Mouse (Mus musculus) spleen, postnatal 10 days (tissue): Measurements from ENCODE around the gene Ifi213.
"Not testable (repeated sequence)": the region's sequence is repeated elsewhere in the genome, so short reads cannot be mapped to it uniquely, and the experiment has no call there.

ENCODE experiments used
- DNase-seq, 2 experiments: peaks; one replicate each; pipeline ENCODE4 v3.0.0; 2021 to 2022; ENCODE audit warnings: low spot score in 2 of 2

Ifi213 gene

DNA sequence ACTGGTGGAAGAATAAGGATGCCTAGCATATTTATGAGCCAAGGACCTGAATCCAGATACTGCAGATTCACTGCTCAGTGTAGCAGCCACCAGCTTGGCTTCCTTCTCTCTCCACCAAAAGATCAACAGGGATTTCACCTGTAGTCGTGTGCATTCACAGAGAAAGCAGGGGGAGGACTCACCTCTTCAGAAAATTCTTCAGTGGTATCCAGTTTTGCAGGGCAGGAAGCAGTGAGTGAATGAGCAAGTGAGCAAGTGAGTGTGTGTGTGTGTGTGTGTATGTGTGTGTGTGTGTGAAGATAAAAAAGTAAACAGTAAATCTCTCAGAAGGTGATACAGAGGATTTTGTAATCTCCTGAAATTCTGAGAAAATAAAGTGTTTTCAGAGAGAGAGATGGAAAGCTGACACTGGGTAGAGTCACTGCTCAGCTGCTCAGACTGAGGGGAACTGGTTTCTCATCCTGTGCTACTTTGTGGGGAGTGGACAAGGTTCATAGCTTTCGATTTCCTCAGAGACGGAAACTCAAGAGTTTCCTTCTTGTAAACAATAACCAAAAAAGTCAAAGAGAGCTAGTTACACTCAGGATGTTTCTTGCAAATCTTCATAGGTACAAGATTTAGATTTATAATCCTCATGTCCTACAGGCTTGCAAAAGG lies at the start of gene Ifi213:
Gene Ifi213, minus strand, starts transcription at position 437 of the 657 bp plus-strand sequence.
- DNase-seq = not testable (repeated sequence)

DNA sequence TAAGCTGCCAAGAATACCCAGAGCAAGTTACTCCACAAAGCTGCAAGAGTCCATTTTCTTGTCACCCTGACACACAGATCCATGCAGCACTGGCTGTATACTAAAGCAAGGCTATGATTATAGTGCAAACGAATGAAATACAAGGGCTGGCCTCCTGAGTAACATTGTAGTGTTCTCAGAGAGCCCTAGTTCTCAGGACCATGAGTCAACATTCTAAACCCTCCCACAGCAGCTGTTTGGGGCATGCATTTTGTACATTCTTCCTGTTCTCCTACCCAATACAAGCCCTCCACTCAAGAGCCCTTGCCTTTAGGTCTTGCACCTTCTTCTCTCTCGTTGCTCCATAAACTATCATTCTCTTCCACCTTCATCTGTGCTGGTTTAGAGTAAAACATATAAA lies 46.3 kb upstream of the Ifi213 start:
- no peak for DNase-seq

DNA sequence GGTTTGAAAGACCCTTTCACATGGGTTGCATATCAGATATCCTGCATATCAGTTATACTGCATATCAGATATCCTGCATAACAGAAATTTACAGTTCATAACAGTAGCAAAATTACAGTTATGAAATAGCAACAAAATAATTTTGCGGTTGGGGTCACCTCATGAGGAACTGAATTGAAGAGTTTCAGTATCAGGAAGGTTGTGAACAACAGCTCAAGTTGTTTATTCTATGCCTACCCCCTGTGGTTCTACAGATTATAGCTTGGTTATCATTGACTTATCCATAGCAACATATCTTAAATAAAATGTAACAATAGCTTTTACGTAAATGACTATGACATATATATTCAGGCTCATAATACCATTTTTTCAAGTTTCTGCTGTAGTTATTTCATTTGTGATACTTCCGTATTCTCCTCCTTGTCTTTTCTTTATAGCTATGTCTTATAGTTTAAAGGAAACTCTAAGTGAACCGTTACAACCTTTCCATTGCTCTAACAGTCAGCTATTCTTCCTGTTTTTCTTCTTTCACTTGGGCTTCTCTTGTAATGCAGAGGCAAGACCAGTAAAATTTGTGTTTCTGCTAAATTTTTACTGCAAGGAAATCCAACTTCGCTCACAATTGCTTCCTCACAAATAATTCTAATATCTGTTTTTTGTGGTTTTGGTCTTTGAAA lies 35.0 kb upstream of the Ifi213 start:
- no peak for DNase-seq

DNA sequence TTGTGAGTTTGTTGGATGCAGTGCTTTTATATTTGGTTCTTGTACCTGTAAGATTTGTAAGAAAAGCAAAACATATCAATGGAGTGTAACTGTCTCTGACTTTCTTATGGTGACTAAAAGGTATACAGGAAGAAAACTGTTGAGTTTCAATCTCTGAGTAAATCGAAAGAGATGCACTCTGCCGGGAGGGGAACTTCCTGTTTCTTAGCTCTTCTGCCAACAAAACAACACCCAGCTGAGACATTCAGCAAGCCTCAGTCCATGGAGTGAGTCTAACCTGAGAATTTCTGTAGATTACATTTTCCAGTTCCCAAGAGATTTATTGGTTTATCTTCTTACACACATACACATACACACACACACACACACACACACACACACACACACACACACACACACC lies 31.5 kb upstream of the Ifi213 start, which contains the start of gene Ifi209:
Gene Ifi209, plus strand, starts transcription at position 296 of the 400 bp plus-strand sequence.
- DNase-seq = peak in 1 of 2 experiments; percentile 44

DNA sequence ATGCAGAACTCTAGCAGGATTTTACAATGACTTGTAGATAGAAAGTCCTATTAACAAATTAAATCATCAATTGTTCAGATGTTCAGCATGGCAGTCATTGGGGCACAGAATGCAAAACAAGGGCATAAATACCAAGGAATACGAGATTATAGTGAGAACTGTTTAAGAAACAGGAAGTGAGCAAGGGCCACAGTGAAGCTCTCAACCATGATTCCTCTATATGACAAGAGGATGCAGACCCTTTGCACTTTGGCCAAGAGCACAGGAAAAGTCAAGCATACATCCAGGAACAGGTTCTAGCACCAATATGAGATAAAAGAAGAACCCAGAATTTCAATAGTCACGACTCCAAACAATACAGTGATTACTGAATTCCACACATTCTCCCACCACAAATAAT lies 27.6 kb upstream of the Ifi213 start:
- no peak for DNase-seq

DNA sequence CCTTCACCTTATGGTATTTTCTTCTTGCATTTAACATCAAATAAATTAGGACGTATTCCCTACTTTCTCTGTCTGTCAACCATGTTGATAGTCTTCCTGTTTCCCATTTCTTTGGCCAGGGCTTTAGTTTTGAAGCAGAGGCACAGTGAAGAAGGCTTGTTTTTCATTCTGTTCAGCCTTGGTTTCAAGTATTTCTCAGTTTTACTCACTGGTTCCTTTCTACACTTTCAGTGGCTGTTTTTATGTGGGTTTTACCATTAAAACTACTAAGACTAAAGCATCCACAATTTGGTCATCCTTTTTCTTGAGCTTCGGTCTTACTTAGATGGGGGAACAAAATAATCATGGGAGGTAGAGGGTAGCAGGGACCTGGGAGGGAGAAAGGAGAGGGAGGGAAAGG lies 25.0 kb upstream of the Ifi213 start:
- no peak for DNase-seq

DNA sequence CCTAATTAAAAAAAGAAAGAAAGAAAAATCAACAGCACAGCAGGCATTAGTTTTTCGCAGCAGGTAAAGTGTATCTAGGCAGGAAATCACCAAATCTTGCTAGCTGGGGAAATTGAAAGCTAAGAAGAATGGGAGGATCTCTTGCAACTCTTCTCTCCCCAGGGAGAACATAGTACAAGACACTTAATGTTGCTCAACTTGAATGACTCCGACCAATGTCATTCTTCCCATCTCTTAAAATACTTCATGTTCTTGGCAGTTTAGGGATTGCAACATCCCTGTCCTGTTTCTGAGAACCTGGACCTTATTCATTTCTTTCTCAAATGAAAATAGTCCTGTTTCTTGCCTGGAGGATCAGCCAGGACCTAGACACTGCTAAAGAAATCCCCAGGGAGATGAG lies 23.1 kb upstream of the Ifi213 start:
- DNase-seq = not testable (repeated sequence)

DNA sequence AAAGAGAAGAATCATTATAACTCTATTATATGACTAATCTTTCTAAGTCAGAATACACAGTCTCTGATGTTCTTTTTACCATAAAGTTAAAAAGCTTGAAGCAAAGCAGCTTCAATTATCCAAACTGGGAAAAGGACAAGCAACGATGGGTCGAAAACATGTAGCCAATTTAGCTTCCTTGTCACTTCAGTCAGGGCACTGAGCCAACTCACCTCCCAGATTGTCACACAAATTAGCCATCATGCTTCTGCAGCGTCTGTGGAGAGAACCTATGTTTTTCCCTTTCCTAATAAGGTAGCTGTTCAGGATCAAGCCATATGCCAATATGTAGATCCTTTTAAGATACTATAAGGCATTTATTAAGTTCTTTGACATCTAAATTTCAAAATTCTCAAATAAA lies 11.2 kb upstream of the Ifi213 start:
- not testable (repeated sequence) for DNase-seq

DNA sequence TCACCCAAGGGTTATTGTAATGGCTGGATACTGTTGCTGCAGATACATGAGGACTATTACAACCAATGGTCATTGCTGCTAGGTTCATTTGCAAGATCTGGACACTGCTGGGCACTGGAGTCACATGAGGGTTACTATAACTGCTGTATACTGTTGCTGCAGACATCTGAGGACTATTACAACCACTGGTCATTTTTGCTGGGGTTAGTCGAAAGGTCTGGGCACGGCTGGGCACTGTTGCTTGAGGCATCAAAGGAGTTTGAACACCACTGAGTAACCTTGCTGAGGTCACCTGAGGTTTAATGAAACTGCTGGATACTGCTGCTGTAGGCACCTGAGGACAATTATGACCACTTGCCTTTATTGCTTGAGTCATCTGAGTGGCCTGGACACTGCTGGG lies 9.4 kb downstream of the Ifi213 start:
- DNase-seq = not testable (repeated sequence)

DNA sequence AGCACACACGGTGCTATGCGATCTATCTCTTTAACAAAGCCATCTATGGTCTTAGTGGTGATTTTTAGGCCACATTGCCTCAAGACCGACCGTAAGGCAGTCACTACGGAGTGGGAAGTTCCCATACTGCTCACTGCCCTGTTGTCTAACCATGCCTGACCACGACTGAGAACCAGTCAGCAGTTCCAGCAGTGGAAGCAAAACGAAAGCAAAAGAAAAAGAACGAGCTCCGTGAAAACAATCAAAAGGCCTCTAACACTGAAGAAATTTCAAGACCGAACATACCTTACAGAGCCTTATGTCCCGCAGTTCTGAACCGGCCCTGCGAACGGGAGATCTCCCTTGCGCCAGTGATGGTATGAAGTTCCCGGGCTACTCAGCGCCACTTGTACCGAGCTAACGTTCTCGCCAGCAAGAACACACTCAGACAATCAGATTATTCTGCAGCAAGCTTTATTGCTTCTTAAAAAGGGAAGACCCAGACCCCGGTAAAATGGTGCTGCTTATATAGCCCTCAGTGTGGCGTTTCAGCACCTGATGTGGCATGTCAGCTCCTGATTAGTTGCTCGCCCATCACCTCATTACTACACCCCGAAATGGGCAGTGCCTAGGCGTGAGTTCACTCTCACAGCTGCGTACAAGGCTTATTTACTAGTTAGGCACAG lies 19.0 kb downstream of the Ifi213 start:
- DNase-seq = no peak

DNA sequence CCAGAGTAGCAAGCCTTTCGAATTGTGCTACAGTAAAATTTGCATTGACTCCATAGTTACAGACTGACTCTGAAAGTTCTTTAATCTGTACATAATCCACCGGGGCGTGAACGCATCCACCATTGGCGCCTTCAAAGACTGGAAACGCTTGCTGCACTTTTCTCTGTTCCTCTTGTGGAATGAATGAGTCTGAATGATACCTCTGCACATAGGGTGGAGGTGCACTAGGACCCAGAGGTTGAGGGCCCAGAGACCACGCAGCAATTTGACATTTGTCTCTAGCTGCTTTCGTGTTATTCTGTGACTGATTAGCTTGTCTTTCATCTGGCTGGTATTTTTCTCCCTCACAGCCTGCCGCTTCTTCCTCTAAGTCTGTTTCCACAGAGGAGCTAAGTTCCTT lies 20.0 kb downstream of the Ifi213 start:
- no peak for DNase-seq

DNA sequence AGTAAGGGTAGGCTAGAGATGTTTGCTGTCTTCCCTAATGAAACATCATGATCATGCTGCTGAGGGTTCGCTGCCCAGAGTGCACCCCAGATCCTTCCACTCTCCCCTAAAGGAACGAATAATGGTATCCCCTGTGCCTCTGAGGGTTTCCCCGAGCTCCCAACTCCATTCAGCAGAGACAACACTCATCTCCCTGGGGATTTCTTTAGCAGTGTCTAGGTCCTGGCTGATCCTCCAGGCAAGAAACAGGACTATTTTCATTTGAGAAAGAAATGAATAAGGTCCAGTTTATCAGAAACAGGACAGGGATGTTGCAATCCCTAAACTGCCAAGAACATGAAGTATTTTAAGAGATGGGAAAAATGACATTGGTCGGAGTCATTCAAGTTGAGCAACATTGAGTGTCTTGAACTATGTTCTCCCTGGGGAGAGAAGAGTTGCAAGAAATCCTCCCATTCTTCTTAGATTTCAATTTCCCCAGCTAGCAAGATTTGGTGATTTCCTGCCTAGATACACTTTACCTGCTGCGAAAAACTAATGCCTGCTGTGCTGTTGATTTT lies 48.5 kb downstream of the Ifi213 start:
- not testable (repeated sequence) for DNase-seq

DNA sequence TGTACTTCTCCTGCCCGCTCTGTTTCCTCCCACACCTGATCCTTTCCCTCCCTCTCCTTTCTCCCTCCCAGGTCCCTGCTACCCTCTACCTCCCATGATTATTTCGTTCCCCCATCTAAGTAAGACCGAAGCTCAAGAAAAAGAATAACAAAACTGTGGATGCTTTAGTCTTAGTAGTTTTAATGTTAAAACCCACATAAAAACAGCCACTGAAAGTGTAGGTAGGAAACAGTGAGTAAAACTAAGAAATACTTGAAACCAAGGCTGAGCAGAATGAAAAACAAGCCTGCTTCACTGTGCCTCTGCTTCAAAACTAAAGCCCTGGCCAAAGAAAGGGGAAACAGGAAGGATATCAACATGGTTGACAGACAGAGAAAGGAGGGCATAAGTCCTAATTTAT lies 50.3 kb downstream of the Ifi213 start:
- not testable (repeated sequence) for DNase-seq

DNA sequence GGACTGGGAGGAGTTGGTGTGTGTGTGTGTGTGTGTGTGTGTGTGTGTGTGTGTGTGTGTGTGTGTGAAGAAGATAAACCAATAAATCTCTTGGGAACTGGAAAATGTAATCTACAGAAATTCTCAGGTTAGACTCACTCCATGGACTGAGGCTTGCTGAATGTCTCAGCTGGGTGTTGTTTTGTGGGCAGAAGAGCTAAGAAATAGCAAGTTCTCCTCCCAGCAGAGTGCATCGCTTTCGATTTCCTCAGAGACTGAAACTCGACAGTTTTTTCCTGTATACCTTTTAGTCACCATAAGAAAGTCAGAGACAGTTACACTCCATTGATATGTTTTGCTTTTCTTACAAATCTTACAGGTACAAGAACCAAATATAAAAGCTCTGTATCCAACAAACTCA lies 63.3 kb downstream of the Ifi213 start, which contains the start of gene Ifi214:
Gene Ifi214, minus strand, starts transcription at position 167 of the 400 bp plus-strand sequence.
- DNase-seq = not testable (repeated sequence)

DNA sequence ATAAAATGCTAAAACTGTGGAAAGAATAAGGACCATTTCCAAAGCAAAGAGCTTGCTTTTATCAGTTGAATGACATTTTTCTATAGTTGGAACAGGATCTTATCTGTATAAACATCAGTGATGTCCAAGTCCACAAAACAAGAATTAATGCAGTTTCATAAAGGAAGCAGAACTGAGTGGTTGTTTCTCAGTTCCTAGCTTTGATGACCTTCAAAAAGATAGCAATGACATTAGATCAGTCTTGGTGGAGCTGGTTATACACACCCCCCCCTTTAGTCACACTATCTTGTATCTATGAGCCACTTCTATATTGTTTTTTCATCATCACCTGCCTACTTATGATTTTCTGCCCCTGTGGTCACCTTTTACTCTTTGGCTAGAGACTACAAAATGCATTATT lies 77.6 kb downstream of the Ifi213 start:
- DNase-seq = no peak
